Mouse (Mus musculus) spleen, adult 18-20 months (tissue): ENCODE measurements at regions not wholly inside any gene's neighbourhood (a gene's known extent, or its start where the extent isn't known, plus 50 kb on each side); places are given as distances from the start of the nearest gene placed in this dataset.
"Not testable (repeated sequence)": the region's sequence is repeated elsewhere in the genome, so short reads cannot be mapped to it uniquely, and the experiment has no call there.

Experiments used
- DNase-seq, 2 experiments: peaks; one replicate each; pipeline ENCODE4 v3.0.0; 2022; ENCODE audit warnings: mixed read lengths in 2 of 2

DNA sequence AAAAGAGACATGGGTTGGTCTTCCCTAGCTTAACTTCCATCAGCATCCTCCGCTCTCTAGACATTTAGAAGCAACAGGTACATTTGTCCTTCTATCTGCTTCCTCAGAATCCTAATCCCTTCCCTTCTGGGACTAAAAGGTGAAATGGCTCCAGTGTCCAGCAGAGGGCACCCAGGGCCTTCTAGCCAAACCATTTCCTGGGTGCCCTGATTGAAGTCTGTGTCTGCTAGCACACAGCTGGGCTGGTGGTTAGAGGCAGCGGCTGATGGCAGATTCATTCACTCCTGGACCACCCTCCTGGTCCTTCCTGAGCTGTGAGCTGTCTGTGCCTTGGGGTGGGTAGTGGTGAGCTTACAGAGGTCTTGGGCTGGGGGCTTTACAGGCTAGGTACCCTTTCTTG, 76.5 kb upstream of the Col13a1 start:
- peak in 1 of 2 experiments; percentile 3 for DNase-seq

GRCm38 (mm10) chr10:62049782-62050192, 70.9 kb upstream of the Col13a1 start:
- no peak for DNase-seq

GRCm38 (mm10) chr10:62044408-62044807, 65.5 kb upstream of the Col13a1 start:
- DNase-seq: no peak

GRCm38 (mm10) chr10:62039915-62040314, 61.0 kb upstream of the Col13a1 start:
- DNase-seq: no peak

GRCm38 (mm10) chr10:62038656-62039055, 59.7 kb upstream of the Col13a1 start:
- DNase-seq: no peak

DNA sequence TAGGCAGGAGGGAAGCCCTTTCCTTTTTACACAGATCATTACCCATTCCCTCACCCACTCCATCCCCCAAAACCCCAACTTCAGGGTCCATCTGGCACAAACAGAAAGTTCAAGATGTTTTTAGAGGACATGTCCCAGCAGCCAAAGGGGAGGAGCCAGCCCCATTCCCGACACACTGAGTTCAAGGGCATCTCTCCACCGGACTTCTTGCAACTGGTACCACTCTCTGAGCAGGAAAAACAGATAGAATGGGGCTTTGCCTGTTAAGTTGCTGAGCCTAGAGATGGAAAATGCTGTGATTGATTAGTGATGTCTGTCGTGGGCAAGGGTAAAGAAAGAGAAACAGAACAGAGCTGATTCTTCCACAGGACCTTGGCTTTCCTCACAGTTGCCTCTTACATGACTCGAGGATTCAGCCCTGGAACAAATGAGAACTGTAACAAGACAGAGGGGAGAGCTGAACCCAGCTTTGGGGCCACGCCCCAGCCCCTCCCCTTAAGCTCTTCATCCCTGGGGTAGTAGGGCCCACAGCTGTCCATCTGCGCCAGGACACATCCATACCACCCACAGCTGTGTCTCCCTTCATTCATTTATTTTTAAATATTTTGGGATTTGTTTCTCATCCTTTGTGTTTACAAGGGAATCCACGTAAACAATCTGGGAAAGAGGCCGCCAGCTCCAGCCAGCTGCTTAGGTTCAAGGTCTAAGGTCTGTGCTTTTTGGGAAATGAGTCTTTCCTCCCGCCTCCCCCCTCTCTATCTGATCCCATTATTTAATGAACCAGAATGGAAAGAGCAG, 58.7 kb upstream of the Col13a1 start:
- DNase-seq: no peak

- DNase-seq: no peak
Observed at GRCm38 (mm10) chr10:62036815-62037214, 57.9 kb upstream of the Col13a1 start.

GRCm38 (mm10) chr10:62034291-62034690, 55.4 kb upstream of the Col13a1 start:
- no peak for DNase-seq

DNA sequence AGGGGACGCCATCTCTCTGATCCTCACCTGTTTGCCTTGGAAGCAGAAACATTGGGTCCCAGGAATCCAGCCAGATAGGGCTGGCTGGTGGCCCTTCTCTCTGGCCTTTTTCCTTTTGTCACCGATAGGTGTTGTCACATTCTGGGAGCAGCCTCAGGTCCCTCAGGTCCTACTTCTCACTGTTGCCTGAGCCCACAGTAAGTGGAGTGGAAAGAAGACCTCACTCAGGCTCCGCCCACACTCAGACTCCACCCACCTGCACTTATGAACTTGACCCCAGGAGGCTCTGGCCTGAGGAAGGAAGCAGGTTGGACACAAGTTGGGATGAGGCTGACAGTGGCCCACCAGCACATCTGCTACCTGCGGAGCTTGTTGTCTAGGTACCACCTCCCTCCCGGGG, 54.8 kb upstream of the Col13a1 start:
- DNase-seq: no peak

GRCm38 (mm10) chr10:62031986-62032385, 53.1 kb upstream of the Col13a1 start:
- not testable (repeated sequence) for DNase-seq

GRCm38 (mm10) chr10:62029271-62029670, 50.4 kb upstream of the Col13a1 start:
- DNase-seq: no peak
